ENCODE assay signal across 8 mouse cellular contexts in the genomic region with DNA sequence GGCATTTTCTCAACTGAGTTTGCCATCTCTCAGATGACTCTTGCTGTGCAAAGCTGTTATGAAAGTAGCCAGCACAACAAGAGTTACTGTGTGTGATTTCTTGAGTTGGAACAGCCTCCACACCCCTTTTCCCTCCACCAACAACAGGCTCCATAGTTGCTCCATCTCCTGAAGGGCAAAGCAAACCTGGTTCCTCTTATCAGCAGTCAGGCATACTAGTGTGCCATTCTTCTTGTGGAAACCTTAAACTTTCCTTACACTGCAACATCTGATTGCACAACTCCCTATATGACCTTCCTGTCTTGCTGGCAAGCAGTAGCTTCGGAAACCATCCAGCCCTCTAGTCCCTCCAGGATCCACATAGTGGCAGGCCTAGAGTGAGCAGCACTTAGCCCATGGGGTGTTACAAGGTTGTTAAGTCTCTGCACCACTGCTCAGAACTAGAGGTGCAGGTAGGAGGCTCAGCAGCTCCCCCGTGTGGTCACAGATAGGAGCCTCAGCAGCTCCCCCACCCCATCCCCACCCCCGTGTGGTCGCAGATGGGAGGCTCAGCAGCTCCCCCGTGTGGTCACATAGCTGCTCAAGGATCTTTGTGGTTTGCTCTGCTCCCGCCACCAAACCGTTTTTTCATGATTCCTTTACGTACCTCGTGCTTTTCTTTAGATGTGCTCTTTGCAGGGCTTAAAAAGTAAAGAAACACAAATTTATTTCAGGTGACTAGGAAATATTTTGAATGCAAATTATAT. TPM values are rescaled to one million over a fixed set of nuclear protein-coding genes. Genes with fewer than 3 reads are reported as not detected.
DNase-seq lines count a peak whose midpoint lies in the region; ATAC-seq and TF ChIP-seq lines count a peak whose summit lies in the region.

No protein-coding gene starts in this region.

- H3K4me1 ChIP-seq in hindbrain, postnatal 0 days (ENCODE audit: insufficient read depth, low read length) = no peaks in the 10 kb centered on the region

- no peaks in the 10 kb centered on the region for H3K36me3 ChIP-seq in hindbrain, postnatal 0 days (ENCODE audit: insufficient read depth, low read length)

- WGBS in hindbrain, postnatal 0 days = 11% methylated on average over 9 of the region's 9 CpGs

- ATAC-seq in hindbrain, postnatal 0 days = peak; percentile 94
- peak; percentile 95 for ATAC-seq in megakaryocyte, adult 5-6 weeks (ENCODE audit: poor library complexity, severe bottlenecking)

- no peaks in the 10 kb centered on the region for H3K9me3 ChIP-seq in hindbrain, postnatal 0 days (ENCODE audit: low read length)

- peak; percentile 73 for DNase-seq in WW6 (ENCODE audit: low read depth, low spot score)
- peak; percentile 78 to 90 for DNase-seq in cerebellum, postnatal 14 days
- DNase-seq in gastrocnemius, adult 18-20 months (ENCODE audit: low spot score) = peak; percentile 58
- peak; percentile 90 for DNase-seq in hindbrain, postnatal 0 days (ENCODE audit: low spot score)
- DNase-seq in left cerebral cortex, adult 2 months (ENCODE audit: extremely low spot score in 1 of 2, low spot score in 2 of 2) = peak; percentile 73 to 82
- peak; percentile 67 to 82 for DNase-seq in right cerebral cortex, postnatal 10 days (ENCODE audit: low spot score in 2 of 2)
- DNase-seq in urinary bladder, postnatal 25 days (ENCODE audit: low spot score) = peak; percentile 80

- no peak overlapping the region for H3K9ac ChIP-seq in hindbrain, postnatal 0 days (replicated peaks; ENCODE audit: low read length)

- no peak overlapping the region for H3K27ac ChIP-seq in hindbrain, postnatal 0 days
- no peak overlapping the region for H3K27ac ChIP-seq in left cerebral cortex, adult 2 months

- H3K27me3 ChIP-seq in hindbrain, postnatal 0 days (ENCODE audit: insufficient read depth, low read length) = no peaks in the 10 kb centered on the region

- TF ChIP-seq CTCF in hindbrain, postnatal 0 days (IDR thresholded peaks at IDR 0.05; ENCODE audit: low read depth) = peak; percentile 92
- TF ChIP-seq CTCF in left cerebral cortex, adult 2 months (IDR thresholded peaks at IDR 0.05) = peak; percentile 99

- H3K4me3 ChIP-seq in hindbrain, postnatal 0 days (ENCODE audit: low read length) = no peak overlapping the region
- no peak overlapping the region for H3K4me3 ChIP-seq in left cerebral cortex, adult 2 months

- intact Hi-C loops in left cerebral cortex, adult 2 months (cut with DNase I) = no loop called here

- H3K4me2 ChIP-seq in hindbrain, postnatal 0 days (ENCODE audit: low read depth, low read length) = no peak overlapping the region

RNA-seq across cellular contexts. Expression of gene Gm26661, which starts 25.6 kb away (rescaled TPM):
- not detected for total RNA-seq in gastrocnemius, adult 18-20 months (2021)
- total RNA-seq in hindbrain, postnatal 0 days (2014; rRNA removed) = not detected in 2 replicates
- polyA plus RNA-seq in hindbrain, postnatal 0 days (2015; fragmentation: Nextera tagmentation; extraction: Ambion mirVana) = 0.94 TPM in 1 of 2 replicates, not detected in the other
- not detected for total RNA-seq in left cerebral cortex, adult 2 months (2021)
- not detected in 2 replicates for total RNA-seq in megakaryocyte, adult 5-6 weeks (2015)
- not detected in 2 replicates for total RNA-seq in megakaryocyte, adult 5-6 weeks (2017)

RNA-seq across cellular contexts. Expression of gene Flnb, which starts 52.0 kb away (rescaled TPM):
- 10 to 100 TPM in 1 of 2 experiments, 1 to 10 TPM in 1; 6.2 to 10.5 TPM for total RNA-seq in gastrocnemius, adult 18-20 months (2021)
- total RNA-seq in hindbrain, postnatal 0 days (2014; rRNA removed) = 28.8 and 32.7 TPM in 2 replicates
- 4.2 and 8.5 TPM in 2 replicates for polyA plus RNA-seq in hindbrain, postnatal 0 days (2015; fragmentation: Nextera tagmentation; extraction: Ambion mirVana)
- total RNA-seq in left cerebral cortex, adult 2 months (2021) = 10 to 100 TPM; 66.0 to 68.6 TPM
- total RNA-seq in megakaryocyte, adult 5-6 weeks (2015) = 4.6 and 5.1 TPM in 2 replicates
- 6.1 and 6.3 TPM in 2 replicates for total RNA-seq in megakaryocyte, adult 5-6 weeks (2017)
